Mouse (Mus musculus): ENCODE data around the gene Abcc1. TPM values are rescaled to one million over a fixed set of nuclear protein-coding genes. Genes with fewer than 3 reads are reported as not detected.

Abcc1 gene
- total RNA-seq (2022) = 10 to 100 TPM; 20.7 to 36.7 (median 28.5) TPM

- DNase-seq = peak; percentile 39
These were observed at the start of gene Abcc1 for GRCm38 (mm10) chr16:14361362-14362098. TSS of gene Abcc1 (plus strand) at chr16:14361558.

DNA sequence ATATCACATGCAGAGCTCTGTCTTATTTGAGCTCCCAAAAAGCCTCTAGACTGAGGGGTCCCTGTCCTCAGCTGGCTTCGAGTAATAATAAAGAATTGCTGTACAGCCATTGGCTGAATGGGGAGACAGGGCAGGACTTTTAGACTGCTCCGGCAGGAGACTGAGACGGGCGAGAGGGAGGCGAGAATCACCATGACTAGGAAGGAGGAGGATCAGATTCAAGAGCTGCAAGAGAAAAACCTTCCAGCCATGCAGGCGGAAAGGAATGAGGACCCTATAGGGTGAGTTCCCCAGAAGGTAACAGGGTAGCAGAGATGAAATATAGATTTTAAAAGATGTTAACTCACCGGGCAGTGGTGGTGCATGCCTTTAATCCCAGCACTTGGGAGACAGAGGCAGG is 48.4 kb upstream of the Abcc1 start:
- DNase-seq = no peak

GRCm38 (mm10) chr16:14316884-14317876 is 44.2 kb upstream of the Abcc1 start, which contains the start of gene Fopnl:
TSS of gene Fopnl (minus strand) at chr16:14317405.
- peak; percentile 96 for DNase-seq

DNA sequence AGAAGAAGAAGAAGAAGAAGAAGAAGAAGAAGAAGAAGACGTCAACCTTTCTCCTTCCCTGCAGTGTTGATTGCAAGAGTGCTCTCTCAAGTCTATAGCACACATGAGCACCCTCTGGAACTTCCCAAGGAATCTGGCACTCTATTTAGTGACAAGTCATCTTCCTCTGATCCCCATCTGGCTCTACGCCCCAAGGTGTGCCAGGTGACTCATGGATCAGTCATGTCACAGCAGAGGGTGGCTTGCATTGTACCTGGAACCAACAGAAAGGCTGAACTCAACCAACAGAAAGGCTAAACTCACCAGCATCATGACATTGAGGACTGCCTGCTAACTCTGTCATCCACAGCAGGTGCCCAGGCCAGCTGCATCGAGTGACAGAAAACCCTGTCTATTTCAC is 41.7 kb upstream of the Abcc1 start:
- DNase-seq = no peak

GRCm38 (mm10) chr16:14320494-14320893 is 40.9 kb upstream of the Abcc1 start:
- no peak for DNase-seq

GRCm38 (mm10) chr16:14328156-14328555 is 33.2 kb upstream of the Abcc1 start:
- DNase-seq = no peak

- DNase-seq = no peak
These were observed 16.4 kb upstream of the Abcc1 start for GRCm38 (mm10) chr16:14344967-14345366.

DNA sequence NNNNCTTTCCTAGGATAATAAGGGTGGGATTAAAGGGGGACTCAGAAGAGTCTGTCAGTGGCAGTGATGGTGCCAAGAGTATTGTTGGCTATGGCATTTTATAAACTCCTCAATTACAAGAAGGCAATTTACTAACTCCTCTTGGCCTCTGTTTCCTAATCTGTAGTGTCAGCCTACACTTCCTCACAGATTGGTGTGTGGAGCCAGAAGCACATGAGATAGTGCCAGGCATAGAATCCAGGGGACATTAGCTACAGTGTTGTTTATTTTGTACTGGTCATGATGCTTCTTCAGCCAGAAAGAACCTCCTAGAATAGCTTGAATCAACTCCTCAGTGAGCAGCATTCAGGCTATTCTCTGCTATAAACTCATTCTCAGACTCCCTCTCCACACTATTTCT is 9.8 kb upstream of the Abcc1 start:
- DNase-seq = no peak

GRCm38 (mm10) chr16:14352234-14352633 is 9.1 kb upstream of the Abcc1 start:
- no peak for DNase-seq

- DNase-seq = no peak
These were observed 8.7 kb upstream of the Abcc1 start for GRCm38 (mm10) chr16:14352663-14353062.

GRCm38 (mm10) chr16:14357859-14358258 is 3.5 kb upstream of the Abcc1 start:
- DNase-seq = no peak

DNA sequence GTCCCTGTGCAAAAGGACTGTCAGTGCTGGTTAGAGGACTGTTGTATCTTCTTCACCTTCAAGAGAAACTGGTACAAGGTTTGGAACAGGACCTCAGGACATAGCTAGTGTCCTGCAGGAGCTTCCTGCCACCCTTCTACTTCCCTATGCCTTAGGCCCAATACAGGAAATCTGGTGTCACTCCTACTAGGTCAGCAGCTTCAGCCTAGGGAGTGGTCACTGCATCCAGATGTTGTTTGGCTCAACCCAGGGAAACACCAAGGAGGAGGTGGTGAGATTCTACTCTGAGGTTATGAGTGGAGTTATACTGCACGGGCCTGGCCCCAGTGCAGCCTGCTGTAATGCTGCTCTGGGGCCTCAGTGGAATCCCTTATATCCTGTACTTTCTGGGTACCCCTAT is 2.8 kb upstream of the Abcc1 start:
- no peak for DNase-seq

DNA sequence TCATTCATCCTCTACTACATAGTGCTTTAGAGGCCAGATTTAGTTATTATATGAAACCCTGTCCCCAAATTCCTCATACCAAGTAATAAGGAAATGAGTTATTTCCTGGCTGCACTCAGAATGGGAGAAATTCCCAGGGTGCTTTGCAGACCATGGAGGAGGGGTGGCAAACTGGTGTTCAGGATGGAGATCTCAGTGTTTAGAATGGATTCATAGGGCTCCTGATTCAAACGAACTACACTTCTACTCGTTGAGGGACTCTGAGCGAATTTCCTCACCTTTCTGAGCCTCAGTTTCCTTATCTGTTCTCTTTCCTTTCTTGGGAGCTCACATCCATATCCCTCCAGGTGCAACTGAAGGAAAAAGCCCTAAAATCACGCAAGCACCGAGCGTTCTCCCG is 427 bp upstream of the Abcc1 start:
- DNase-seq = no peak

DNA sequence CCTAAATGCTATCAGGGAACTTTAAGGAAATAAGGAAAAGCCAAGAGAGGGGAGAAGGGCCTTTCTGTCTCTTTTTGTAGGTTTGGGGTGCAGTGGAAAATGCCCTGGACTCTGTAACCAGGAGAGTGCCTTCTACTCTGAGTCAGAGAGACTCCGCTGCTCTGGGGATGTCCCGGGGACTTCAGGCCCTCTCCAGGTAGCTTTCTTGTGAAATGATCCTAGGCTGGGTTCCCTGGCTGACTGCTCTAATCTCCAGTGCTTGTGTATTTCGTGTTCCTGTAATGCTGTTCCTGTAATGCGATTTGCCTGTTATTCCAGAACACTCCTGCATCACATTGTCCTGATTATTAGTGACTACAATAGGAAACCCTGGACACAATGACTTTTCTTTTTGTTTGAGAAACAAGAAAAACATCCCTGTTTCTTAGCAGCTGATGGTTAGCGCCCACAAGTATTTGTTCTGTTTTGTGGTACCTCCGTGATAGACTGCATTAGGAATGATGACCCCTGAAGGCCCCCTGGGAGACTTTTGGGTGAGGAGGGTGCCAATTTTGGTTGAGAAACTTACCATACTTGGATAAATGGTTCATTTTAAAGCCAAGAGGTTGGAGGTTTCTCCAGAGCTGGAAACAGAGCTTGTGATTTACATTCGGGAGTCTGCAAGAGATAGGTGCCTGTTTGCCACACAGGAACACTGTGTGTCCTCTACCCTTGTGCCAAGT is 902 bp downstream of the Abcc1 start:
- DNase-seq = no peak

DNA sequence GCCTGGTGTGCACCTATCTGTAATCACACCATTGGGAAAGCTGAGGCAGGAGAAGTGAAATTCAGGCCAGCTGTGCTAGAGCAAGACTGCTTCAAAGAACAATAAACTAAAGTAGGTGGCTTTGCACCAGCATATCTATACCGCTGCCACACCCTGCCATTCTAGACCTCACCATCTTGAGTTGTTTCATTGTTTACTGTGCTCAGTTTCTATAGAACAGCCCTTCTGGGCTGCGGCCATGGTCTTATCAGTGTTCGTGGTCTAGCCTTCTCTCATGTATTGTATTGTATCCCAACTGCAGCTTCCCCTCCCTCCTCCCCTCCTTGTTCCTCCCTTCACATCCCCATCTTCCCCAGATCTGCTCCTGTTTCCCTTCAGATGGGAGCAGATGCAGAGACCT is 2.1 kb downstream of the Abcc1 start:
- no peak for DNase-seq

DNA sequence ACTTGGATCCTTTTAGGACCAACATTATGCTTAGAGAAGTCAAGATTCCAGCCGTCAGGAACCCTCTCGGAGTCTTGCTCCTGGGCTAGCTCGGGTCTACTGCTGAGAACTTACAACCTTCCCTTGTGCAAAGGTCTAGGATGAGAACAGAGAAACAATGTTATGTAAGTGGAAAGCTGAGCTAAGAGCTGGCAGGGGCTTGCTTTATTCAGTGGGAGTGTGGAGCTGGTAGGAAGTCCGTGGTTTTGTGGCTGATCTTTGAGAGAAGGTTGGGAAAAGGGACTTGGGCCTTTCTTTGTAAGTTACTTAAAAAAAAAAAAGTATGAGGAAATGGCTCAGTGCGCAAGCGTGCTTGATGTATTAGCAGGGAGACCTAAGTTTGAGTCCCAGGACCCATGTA is 2.7 kb downstream of the Abcc1 start:
- DNase-seq = no peak

GRCm38 (mm10) chr16:14365457-14365856 is 4.1 kb downstream of the Abcc1 start:
- DNase-seq = no peak

GRCm38 (mm10) chr16:14366017-14366416 is 4.7 kb downstream of the Abcc1 start:
- no peak for DNase-seq

GRCm38 (mm10) chr16:14371367-14371766 is 10.0 kb downstream of the Abcc1 start:
- no peak for DNase-seq

DNA sequence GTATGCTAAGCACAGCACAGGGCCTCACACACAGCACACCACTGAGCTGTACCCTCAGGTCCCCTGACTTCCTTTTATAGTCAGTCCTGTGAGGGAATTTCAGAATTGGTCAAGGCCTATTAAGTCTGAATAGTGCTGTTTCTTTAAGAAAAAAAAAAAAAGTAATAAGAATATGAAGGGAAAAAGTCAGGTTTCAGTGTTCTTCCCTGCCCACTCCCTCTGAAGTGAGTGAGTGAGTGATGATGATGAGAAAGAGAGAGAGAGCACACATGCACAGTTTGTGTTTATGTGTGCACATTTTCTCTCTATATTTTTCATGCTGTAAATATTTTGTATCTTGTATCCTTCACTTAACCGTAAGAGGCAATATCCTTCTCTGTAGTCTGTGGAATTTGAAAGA is 11.0 kb downstream of the Abcc1 start:
- DNase-seq = no peak

DNA sequence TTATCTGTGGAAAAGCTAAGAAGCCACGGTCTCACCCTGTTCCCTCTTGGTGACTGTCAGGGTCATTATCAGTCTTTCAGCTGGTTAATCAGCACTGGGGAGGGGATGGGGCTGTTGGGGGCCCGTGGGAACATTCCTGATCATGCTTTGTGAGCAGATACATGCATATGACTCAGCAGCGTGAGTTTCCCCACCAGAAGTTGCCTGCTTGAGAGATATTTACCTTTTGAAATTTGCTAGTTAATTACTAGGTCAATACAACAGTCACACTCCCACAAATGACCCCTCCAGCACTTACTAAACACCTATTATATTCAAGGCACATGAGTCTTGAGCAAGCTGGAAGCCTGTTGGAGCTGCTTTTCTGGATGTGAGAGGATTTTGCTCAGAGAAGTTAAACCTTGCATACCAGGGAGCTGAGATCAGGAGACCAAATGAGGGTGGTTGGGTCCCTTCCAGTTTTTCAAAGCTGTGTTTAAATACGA is 11.5 kb downstream of the Abcc1 start:
- peak; percentile 24 for DNase-seq

GRCm38 (mm10) chr16:14375942-14376341 is 14.6 kb downstream of the Abcc1 start:
- DNase-seq = no peak

GRCm38 (mm10) chr16:14376352-14376751 is 15.0 kb downstream of the Abcc1 start:
- DNase-seq = no peak

Measured in adrenal gland, adult 8-10 months (tissue).